Mouse (Mus musculus) thymus, adult 2 months (tissue): ENCODE results near the gene Scn3a.

Source experiments
- CTCF ChIP-seq: fragments of 200-500 bp; IDR thresholded peaks from 2 replicates; pipeline ENCODE4 v1.5.1; 2012; ENCODE audit warnings: mild to moderate bottlenecking, control low read depth, low read length, moderate library complexity, borderline replicate concordance; ENCODE audit not compliant: control insufficient read depth, poor library complexity, insufficient read depth; ENCODE audit errors: extremely low read depth
- POLR2A ChIP-seq: fragments of 200-500 bp; IDR thresholded peaks from 2 replicates; pipeline ENCODE4 v1.6.1; 2012; ENCODE audit warnings: mild to moderate bottlenecking, low read length, control low read depth, moderate library complexity; ENCODE audit not compliant: control insufficient read depth, poor library complexity, insufficient read depth; ENCODE audit errors: extremely low read depth

- TF ChIP-seq POLR2A (no peak), CTCF (no peak)
These were observed 498 bp upstream of the Scn3a start for GRCm38 (mm10) chr2:65567925-65568324.
